Mouse (Mus musculus) layer of hippocampus, adult 8-10 months (tissue): Measurements from ENCODE around the gene Hormad2. TPM values are rescaled to one million over a fixed set of nuclear protein-coding genes. Genes with fewer than 3 reads are reported as not detected.

Source experiments
- DNase-seq, 2 experiments: peaks; one replicate each; pipeline ENCODE4 v3.0.0; 2022; ENCODE audit warnings: low spot score in 2 of 2
- total RNA-seq, 4 experiments: library from RNA; stranded (reverse); gene quantifications; 2 replicates each; pipeline ENCODE4 v1.2.4; 2022

The Hormad2 gene
- total RNA-seq, 4 experiments from 2014 or later = 0.23 to 0.65 TPM; not detected in 2

- DNase-seq = no peak
Observed at GRCm38 (mm10) chr11:4340109-4340779, 100.7 kb downstream of the Hormad2 start.

GRCm38 (mm10) chr11:4339275-4339674, 101.6 kb downstream of the Hormad2 start:
- no peak for DNase-seq

- DNase-seq = no peak
Observed at GRCm38 (mm10) chr11:4336693-4337283, 104.1 kb downstream of the Hormad2 start.

- DNase-seq = no peak
Observed at GRCm38 (mm10) chr11:4335810-4336692, 104.9 kb downstream of the Hormad2 start.

GRCm38 (mm10) chr11:4332961-4333360, 107.9 kb downstream of the Hormad2 start:
- no peak for DNase-seq

GRCm38 (mm10) chr11:4328188-4328587, 112.7 kb downstream of the Hormad2 start:
- no peak for DNase-seq

GRCm38 (mm10) chr11:4323481-4323880, 117.4 kb downstream of the Hormad2 start:
- DNase-seq = no peak

- no peak for DNase-seq
Observed at GRCm38 (mm10) chr11:4322943-4323342, 118.0 kb downstream of the Hormad2 start.

- no peak for DNase-seq
Observed at GRCm38 (mm10) chr11:4320876-4321275, 120.0 kb downstream of the Hormad2 start.

- DNase-seq = no peak
Observed at GRCm38 (mm10) chr11:4319212-4319955, 121.5 kb downstream of the Hormad2 start.

GRCm38 (mm10) chr11:4318011-4318410, 122.9 kb downstream of the Hormad2 start:
- no peak for DNase-seq

GRCm38 (mm10) chr11:4317287-4317686, 123.6 kb downstream of the Hormad2 start:
- DNase-seq = no peak

GRCm38 (mm10) chr11:4312180-4312579, 128.7 kb downstream of the Hormad2 start:
- DNase-seq = no peak

- no peak for DNase-seq
Observed at GRCm38 (mm10) chr11:4310324-4310723, 130.6 kb downstream of the Hormad2 start.

- DNase-seq = no peak
Observed at GRCm38 (mm10) chr11:4309613-4310012, 131.3 kb downstream of the Hormad2 start.

- no peak for DNase-seq
Observed at GRCm38 (mm10) chr11:4308514-4309450, 132.1 kb downstream of the Hormad2 start.

GRCm38 (mm10) chr11:4308060-4308513, 132.8 kb downstream of the Hormad2 start:
- DNase-seq = no peak

GRCm38 (mm10) chr11:4306086-4306485, 134.8 kb downstream of the Hormad2 start:
- no peak for DNase-seq

- DNase-seq = no peak
Observed at GRCm38 (mm10) chr11:4305090-4305489, 135.8 kb downstream of the Hormad2 start.

- no peak for DNase-seq
Observed at GRCm38 (mm10) chr11:4304203-4304602, 136.7 kb downstream of the Hormad2 start.
